Mouse (Mus musculus): ENCODE results near the gene Gprc5c.
A peak's percentile ranks its signal among the peaks of the same experiment; 100 is the strongest.
"Not testable (repeated sequence)": the region's sequence is repeated elsewhere in the genome, so short reads cannot be mapped to it uniquely, and the experiment has no call there.

Gene Gprc5c

GRCm38 (mm10) chr11:114869787-114870186 lies 18.8 kb downstream of the Gprc5c start:
- DNase-seq, result no peak

GRCm38 (mm10) chr11:114871540-114871939 lies 20.6 kb downstream of the Gprc5c start:
- no peak for DNase-seq

- no peak for DNase-seq
Measured at GRCm38 (mm10) chr11:114873022-114873817, 22.3 kb downstream of the Gprc5c start.

- no peak for DNase-seq
Measured at GRCm38 (mm10) chr11:114874226-114875145, 23.5 kb downstream of the Gprc5c start.

GRCm38 (mm10) chr11:114875301-114875801 lies 24.4 kb downstream of the Gprc5c start:
- peak; percentile 82 for DNase-seq

- peak; percentile 68 for DNase-seq
Measured at GRCm38 (mm10) chr11:114876176-114876575, 25.2 kb downstream of the Gprc5c start.

GRCm38 (mm10) chr11:114876621-114877020 lies 25.7 kb downstream of the Gprc5c start:
- DNase-seq, result no peak

- DNase-seq, result peak; percentile 83
Measured at GRCm38 (mm10) chr11:114877145-114877544, 26.2 kb downstream of the Gprc5c start.

GRCm38 (mm10) chr11:114879666-114880065 lies 28.7 kb downstream of the Gprc5c start:
- no peak for DNase-seq

- DNase-seq, result no peak
Measured at GRCm38 (mm10) chr11:114880185-114880584, 29.2 kb downstream of the Gprc5c start.

GRCm38 (mm10) chr11:114880589-114880988 lies 29.6 kb downstream of the Gprc5c start:
- peak; percentile 66 for DNase-seq

- DNase-seq, result no peak
Measured at GRCm38 (mm10) chr11:114883251-114883789, 32.4 kb downstream of the Gprc5c start.

GRCm38 (mm10) chr11:114884380-114885100 lies 33.6 kb downstream of the Gprc5c start:
- DNase-seq, result peak; percentile 44

- no peak for DNase-seq
Measured at GRCm38 (mm10) chr11:114889991-114890518, 39.1 kb downstream of the Gprc5c start, which contains the start of gene Cd300a. TSS of gene Cd300a (plus strand) at chr11:114890041.

GRCm38 (mm10) chr11:114890542-114890941 lies 39.6 kb downstream of the Gprc5c start:
- DNase-seq, result no peak

GRCm38 (mm10) chr11:114896085-114896484 lies 45.1 kb downstream of the Gprc5c start:
- DNase-seq, result no peak

GRCm38 (mm10) chr11:114898026-114898425 lies 47.1 kb downstream of the Gprc5c start:
- DNase-seq, result no peak

GRCm38 (mm10) chr11:114903224-114903623 lies 52.3 kb downstream of the Gprc5c start:
- DNase-seq, result no peak

- DNase-seq, result no peak
Measured at GRCm38 (mm10) chr11:114907567-114907966, 56.6 kb downstream of the Gprc5c start.

GRCm38 (mm10) chr11:114908086-114908485 lies 57.1 kb downstream of the Gprc5c start:
- no peak for DNase-seq

GRCm38 (mm10) chr11:114909538-114909937 lies 58.6 kb downstream of the Gprc5c start:
- DNase-seq, result not testable (repeated sequence)

- peak; percentile 88 for DNase-seq
Measured at GRCm38 (mm10) chr11:114912847-114913246, 61.9 kb downstream of the Gprc5c start.
